Mouse (Mus musculus): ENCODE measurements at regions not wholly inside any gene's neighbourhood (a gene's known extent, or its start where the extent isn't known, plus 50 kb on each side); places are given as distances from the start of the nearest gene placed in this dataset.

- TF ChIP-seq E2F4 (IDR thresholded peaks at IDR 0.05; ENCODE audit: insufficient read depth) (no peak), REST (IDR thresholded peaks at IDR 0.05; ENCODE audit: insufficient read depth, insufficient read length) (no peak), POLR2A (IDR thresholded peaks at IDR 0.05; ENCODE audit: insufficient read length, low read depth) (no peak), MAX (IDR thresholded peaks at IDR 0.05; ENCODE audit: low read depth) (no peak)
Observed at GRCm38 (mm10) chr8:34473301-34473700, 361.8 kb upstream of the Gm10131 start.
